Mouse (Mus musculus): ENCODE data around the gene 4931429L15Rik. TPM values are rescaled to one million over a fixed set of nuclear protein-coding genes. Genes with fewer than 3 reads are reported as not detected.

The 4931429L15Rik gene
- polyA plus RNA-seq, 1 experiment: not detected

DNA sequence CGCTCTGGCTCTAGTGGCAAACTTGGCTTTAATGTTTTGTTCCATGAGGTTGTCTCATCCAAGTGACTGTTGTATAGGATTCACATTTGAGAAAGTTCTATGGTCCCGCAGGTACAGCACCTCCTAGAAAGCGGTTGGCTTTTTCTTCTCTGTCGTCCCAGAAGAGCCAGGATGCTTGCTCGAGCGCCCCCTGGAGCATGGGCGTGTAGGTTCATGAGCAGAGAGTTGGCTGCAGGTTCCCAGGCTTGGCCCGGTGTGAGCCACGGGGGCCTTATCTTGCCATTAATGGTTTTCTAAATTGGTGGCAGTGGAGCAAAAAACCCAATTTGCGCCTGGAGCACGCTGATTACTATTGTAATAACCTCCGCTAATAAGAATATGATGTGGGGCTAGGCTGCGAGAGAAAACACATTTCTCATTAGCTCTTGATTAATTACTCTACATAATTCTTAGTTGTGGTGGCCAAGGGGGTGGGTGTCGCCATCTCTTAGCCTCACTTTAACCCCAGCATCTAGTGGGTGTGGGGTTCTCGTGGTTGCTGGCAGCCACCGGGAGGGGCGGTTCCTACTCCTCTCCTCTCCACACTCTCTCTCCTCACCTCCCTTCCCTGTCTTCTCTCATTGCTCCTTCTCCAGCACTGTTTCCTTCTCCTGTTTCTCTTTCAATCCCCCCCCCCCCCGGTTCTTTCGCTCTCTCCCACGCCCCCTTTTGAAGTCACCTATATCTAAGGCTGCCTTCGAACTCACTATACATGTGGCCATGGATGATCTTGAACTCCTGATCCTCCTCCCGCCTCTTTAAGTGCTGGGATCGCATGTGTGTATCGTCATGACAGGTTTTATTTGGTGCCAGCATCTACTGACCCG lies 8.2 kb upstream of the 4931429L15Rik start:
- DNase-seq (ENCODE audit: low read depth): no peak

DNA sequence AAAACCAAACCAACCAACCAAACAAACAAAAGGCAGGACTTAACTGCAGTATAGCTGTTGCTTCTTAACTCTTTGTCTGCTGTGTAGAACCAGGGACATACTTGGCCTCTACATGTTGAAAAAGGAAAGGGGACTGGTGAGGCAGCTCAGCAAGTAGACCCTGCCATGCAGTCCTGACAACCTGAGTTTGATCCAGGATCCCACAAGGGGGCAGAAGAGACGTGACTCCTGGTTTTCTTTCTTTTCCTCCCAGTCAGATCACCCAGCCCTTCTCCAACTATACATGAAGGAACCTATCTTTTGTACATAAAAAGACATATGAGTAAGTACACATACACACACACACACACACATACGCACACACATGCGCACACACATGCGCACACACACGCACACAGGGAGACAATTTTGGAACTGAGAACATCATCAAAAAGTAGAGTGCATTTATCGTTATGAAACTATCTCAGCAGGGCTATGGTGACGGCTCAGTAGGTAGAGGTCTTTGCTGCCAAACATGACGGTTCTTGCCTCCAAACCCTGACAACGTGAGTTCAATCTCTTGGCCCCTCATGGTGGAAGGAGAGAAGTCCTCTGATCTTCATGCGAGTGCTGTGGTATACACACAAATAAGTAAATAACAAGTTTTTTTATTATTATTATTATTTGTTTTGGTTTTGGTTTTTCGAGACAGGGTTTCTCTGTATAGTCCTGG lies 7.1 kb upstream of the 4931429L15Rik start:
- no peak for DNase-seq (ENCODE audit: low read depth)

DNA sequence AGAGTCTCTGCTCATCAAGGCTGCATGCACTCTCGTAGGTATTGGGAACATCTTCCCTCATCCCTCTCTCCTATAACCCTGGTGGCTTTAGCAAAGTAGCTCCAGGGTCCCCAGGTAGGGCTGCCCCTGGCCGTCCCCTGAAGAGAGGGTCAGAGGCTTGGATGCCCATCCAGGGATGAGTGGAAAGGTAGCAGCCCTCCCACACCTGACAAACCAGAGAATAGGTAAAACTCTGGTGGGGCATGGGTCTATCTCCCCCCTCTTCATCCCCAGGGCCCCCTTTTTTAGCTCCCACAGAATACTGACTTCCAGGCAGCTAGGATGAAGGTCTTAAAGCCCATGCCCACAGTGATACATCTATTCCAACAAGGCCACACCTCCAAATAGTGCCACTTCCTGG lies 675 bp upstream of the 4931429L15Rik start:
- no peak for DNase-seq (ENCODE audit: low read depth)

DNA sequence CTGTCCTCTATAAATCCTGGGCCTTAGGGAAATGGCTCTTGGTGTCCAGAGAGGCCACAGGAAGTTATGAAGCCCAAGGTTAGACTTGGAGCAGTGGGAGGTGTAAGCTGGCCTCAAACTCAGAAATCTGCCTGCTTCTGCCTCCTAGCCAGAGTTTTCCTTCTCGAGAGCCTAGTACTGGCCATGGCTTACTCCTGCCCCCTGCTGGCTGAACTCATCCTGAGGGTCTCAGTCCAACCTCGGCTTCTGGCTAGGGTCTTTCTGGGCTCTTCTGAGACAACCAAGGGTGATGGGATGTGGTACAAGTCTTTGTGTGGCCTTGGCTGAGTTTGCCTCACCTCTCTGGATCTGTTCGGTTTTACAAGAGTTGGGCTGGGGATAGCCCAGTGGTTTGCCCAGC lies 1.8 kb downstream of the 4931429L15Rik start:
- DNase-seq (ENCODE audit: low read depth): no peak

DNA sequence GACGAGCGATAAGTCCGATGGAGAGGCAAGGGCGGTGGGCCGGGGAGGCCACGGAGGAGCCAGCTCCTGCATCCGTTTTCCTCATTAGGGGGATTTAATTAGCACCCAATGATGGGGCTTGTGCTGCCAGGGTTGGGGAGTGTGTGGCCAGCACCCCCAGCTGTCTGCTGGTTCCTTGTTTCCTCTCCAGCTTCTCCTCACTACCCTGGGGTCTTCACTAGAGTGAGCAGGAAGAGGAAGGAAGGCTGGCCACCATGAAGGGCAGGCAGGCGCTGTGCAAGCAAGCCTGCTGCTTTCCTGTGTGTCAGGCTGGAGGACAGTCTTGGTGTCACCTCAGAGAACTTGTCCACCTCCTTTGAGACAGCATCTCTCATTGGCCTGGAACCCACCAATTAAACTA lies 2.9 kb downstream of the 4931429L15Rik start:
- DNase-seq (ENCODE audit: low read depth): no peak

DNA sequence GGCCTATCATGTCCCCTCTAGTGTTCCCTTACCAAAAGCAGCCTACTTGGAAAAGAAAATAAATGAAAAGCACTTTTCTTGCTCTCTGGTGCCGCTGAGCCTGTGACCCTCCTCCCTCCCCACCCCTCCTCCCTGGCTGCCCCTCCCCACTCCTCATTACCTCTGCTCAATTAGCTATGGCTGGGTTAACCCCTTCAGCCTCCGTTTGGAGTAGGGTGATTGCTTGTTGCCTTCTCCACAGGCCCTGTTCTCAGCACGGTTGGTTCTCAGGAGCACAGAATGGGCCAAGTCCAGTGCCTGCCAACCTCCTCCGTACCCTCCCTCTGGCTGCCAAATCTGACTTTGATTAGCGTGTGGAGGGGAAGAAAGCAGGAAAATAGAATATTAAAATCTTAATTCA lies 3.4 kb downstream of the 4931429L15Rik start:
- no peak for DNase-seq (ENCODE audit: low read depth)

DNA sequence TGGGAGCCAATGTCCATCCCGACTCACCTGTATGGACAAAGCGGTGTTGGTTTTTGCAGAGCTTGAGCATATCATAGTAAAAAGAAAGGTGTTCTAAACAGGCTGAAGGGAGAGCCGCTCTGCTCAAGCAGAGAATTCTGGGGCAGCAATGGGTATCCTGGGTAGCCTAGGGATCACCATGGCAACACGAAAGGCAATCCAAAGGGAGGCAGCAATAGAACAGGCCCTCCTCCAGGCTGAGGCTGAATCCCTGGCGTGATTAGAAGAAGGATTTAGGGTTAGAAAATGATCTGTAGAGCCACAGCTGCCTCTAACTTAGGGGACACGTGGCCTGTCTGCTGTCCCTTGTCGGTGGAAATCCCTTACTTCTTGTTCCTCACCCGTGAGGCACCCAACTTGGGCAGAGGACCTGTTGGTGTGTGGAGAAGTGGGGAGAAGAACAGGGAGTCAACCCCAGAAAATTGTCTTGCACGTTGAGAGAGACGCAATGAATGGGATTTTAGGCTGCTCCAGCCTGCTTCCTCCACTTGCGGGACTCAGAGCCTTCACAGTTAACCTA lies 3.9 kb downstream of the 4931429L15Rik start:
- DNase-seq (ENCODE audit: low read depth): no peak

DNA sequence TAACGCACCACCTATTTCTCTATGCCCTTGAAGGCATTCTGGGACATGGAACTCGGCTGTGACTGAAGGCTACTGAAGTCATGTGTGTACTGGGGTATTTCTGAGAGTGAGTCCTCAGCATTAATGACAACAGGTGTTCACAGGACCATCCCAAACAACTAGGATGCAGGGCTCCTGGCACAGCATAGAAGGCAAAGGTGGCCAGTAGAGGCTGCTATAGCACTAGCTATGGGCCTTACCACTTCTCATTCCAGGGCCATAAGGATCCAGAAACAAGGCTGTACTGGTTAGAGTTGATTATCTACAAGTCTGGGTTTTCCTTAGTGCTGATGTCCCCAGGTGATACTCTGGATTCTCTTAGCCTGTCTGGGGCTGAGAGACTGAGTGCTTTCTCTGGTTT lies 4.9 kb downstream of the 4931429L15Rik start:
- no peak for DNase-seq (ENCODE audit: low read depth)

DNA sequence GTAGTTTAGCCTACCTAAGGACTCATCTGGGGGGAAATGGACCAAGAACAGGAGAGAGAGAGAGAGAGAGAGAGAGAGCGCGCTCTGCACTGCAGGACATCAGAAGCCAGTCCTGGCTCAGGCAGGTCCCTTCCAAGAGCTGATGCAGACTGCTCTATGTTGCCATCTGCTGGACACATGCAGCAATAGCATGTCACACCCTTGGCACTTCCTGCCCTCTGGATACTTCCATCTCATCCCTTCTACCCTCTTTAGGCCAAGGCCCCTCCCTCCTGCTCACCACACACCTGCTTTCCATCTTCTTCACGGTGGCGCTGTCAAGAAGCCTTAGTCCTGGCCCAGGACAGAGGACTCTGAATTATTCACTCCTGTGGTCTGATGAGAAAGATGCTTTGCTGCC lies 5.3 kb downstream of the 4931429L15Rik start:
- DNase-seq (ENCODE audit: low read depth): no peak

DNA sequence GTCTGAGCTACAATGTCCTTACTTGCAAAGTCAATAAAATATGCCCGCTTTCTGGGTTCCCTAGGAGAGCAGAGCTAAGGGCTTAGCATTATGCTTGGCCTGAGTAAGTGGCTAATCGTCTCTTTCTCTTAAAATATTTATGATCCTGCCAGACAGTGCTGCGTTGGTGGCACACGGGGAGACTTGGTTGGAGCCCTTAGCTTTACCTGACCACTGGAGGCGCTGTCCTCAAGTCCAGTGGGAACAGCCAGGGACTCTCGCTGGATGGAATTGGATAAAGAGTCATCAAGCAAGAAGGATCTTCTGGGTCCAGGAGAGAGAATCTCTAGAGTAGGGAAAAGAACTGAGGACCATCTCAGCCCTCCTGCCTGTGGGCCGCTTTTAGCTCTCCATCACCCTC lies 10.7 kb downstream of the 4931429L15Rik start:
- DNase-seq (ENCODE audit: low read depth): no peak

DNA sequence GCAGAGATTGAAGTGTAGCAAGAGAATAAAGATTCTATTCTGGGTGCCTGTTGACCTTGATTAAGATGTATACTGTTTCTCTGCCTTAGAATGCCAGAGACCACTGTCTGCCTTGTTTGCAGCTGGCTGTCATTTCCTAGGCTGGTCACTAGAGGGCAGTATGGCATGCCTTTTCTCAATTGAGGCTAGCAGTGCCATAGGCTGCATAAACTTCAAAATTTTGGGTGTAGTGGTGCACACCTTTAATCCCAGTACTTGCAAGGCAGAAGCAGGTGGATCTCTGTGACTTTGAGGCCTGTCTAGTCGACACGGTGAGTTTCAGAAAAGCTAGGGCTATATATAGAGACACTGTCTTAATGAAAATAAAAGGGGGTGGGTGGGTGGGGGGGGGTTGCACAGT lies 17.6 kb downstream of the 4931429L15Rik start:
- DNase-seq (ENCODE audit: low read depth): no peak

DNA sequence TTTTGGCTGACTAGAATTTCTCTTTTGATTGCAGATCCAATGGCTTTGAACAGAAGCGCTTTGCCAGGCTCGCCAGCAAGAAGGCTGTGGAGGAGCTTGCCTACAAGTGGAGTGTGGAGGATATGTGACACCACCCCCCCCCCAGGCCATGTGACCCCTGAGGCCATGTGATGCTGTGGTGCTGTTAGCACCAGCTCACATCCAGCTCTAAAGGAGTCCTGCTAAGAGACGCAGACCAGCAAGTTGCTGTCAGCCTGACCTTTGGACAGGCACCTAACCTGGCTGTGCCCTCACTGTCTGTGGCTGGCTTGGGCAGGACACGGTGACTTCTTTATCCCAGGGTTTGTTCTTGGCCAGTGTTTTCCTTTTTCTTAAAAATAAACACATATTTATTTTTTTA lies 21.4 kb downstream of the 4931429L15Rik start:
- DNase-seq (ENCODE audit: low read depth): no peak

DNA sequence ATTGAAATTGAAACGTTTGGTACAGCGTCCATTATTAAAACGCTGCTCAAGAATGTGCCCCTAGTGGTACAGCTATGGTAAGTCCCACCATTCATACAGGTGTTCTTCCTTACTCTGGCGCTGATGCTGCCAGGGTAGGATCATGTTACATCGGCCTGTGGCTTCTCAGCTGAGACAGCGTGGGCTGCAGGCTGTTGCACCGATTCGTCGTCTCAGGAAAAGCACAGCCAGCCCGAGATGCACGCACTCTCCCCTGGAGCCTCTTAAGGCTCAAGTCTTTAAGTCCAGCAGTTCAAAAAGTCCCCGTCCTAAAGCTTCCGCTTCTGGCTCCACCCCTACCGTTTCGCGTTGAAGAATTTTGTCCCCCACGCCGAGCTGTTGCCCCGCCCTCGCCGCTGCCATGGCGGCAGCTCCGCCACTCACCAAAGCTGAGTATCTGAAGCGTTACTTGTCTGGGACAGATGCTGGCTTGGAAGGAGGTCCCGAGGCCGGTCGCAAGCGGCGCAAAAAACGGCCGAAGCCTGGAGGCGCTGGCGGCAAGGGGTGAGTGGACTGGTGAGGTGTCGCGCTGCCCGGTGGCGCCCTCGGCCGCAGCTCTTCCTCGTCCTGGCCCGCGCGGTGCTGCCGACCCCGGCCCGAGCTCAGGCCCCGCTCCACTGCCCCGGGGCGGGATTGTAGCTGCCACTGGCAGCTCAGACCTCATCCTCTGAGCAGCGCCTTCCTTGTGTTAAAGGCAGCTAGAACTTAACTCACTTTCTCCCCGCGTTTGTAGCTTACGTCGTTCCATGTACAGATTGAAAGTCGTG lies 37.0 kb downstream of the 4931429L15Rik start, which contains the start of gene Bud13:
Gene Bud13, plus strand, starts transcription at position 378 of the 806 bp plus-strand sequence.
- DNase-seq (ENCODE audit: low read depth): peak; percentile 60

DNA sequence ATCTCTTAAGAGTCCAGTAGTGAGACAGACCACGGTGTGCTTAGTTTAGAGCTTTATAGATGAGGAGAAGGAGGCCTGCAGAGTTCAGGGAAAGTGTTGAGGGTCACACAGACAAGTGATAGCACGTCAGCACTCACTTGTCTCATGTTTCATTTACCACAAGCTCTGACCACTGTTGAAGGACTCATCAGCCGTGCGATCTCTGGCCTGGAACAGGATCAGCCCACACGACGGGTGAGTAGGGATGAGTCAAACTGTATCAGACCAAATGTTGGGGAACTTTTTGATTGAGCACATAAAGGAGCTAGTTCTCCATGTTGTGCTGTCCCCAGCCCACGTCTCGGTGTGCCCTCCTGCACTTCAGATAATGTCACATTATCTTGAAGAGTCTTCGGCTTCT lies 45.3 kb downstream of the 4931429L15Rik start:
- DNase-seq (ENCODE audit: low read depth): no peak

DNA sequence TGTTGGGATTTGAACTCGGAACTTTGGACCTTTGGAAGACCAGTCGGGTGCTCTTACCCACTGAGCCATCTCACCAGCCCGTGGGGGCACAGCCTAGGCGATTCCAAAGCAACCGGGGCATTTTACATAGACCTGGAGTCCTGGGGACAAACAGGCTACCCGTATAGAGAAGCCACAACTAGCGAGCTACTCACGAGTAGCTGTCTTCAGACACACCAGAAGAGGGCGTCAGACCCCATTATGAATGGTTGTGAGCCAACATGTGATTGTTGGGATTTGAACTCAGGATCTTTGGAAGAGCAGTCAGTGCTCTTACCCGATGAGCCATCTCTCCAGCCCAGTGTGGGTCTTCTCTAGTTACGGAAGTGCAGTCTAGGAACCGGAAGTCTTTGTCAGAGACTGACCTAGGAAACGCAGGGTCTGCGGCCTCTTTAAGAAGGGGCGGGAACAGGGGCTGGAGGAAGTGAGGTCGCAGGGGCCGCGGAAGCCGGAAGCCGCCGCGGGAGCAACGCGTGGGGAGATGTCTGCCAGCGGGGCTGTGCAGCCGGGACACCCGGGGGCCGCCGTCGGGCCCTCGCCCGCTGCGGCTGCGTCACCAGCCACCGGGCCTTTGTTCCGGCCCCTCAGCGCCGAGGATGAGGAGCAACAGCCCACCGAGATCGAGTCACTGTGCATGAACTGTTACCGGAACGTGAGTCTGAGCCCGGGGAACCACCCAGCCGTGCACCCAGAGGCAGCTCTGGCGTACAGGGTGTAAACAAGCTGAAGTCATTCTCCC lies 46.9 kb downstream of the 4931429L15Rik start, which contains the start of gene Zpr1:
Gene Zpr1, plus strand, starts transcription at position 388 of the 778 bp plus-strand sequence.
- DNase-seq (ENCODE audit: low read depth): peak; percentile 54

DNA sequence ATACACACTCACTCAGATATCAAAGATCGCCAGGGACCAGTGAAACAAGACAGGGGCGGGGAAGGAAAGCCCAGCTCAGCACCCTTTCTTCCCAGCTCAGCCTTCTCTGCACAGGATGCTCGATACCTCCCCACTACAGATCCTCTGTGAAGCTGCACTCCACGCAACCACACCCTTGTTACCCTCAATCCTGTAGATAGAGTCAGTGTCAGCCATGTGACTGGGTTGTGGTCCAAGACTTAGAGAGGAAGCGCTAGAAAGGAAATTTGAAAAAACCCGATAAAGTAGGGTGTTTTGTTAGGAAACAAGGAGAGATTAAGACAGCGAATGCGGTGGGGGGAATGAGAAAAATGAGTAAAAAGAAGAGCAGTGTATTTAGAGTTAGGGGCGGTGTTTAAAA lies 47.7 kb downstream of the 4931429L15Rik start:
- no peak for DNase-seq (ENCODE audit: low read depth)

DNA sequence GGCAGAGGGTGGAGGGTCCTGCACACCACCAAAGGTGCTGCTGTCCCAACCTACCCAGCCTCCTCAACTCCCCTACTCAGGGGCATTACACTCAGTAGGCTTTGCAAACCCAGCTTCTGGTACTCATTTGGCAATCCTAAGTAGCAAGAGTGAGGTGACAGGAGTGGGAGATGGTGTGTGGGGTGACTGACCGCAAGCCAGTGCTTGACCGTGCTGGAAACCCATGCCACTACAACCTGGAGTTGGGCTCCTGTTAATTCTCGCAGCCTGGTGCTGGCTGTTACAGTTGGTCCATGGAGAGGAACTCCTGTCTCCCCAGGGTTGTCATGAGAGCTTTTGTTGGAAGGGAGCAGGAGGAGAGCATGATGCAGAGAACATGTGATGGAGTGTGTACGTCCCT lies 49.0 kb downstream of the 4931429L15Rik start:
- DNase-seq (ENCODE audit: low read depth): no peak

DNA sequence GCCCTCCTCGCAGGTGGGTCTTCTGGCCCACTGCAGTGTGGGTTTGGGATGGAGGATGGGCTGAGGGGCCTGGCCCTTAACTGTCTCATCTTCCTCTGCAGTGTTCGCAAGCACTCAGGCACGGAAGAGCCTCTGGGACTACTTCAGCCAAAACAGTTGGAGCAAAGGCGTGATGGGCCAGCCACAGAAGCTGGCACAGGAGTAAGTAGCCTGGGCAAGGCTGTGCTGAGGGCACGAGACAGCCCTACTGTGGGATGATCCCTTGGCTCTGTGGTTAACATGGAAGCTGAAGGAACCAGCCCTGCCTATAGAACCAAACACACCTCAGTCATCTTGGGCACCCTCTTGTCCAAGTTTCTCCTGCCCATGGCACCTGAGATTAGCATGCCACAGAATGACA lies 50.7 kb downstream of the 4931429L15Rik start:
- no peak for DNase-seq (ENCODE audit: low read depth)

DNA sequence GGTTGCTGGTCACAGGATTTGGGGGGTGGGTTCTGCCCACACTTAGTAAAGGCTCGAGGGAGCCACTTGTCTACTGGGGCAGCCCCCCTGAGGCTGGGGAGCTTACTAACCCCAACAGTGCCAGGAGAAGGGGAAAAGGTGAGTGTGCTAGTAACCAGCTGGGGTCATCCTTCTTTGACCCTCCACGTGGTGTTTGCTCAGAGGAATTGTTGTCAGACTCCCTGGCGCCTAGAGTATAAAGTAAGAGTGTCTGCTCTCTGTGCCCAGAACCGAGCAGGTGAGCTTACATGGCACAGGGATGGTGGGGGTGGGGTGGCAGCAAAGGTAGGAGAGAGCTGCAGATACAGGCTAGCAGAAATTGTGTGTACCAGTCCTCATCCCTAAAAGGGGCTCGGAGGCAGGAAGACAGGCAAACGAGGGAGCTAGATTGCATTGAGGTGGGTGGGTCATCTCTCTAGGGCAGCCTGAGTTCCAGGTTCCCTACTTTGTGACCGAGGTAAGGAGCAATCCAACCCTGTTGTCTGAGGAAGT lies 51.4 kb downstream of the 4931429L15Rik start, which contains the start of gene Apoa5:
Gene Apoa5, plus strand, starts transcription at position 291 of the 531 bp plus-strand sequence.
- DNase-seq (ENCODE audit: low read depth): no peak

DNA sequence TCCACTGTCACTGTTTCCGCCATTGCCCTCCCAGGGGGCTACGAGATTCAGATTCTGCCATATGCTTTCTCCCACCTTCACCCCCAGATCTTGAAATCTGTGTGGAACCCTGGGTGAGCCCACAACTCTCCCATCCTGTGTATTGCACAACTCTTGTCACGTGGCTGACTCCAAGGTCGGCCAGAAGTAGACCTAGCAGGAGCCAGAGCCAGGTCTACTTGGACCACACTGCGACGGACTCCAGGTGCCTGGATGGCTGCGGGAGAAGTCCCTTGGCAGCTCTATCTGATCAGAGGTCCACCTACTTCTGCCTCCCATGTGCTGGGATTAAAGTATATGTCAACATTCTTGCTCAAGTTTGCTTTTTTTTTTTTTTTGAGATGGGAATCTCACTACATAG lies 58.7 kb downstream of the 4931429L15Rik start:
- no peak for DNase-seq (ENCODE audit: low read depth)

DNA sequence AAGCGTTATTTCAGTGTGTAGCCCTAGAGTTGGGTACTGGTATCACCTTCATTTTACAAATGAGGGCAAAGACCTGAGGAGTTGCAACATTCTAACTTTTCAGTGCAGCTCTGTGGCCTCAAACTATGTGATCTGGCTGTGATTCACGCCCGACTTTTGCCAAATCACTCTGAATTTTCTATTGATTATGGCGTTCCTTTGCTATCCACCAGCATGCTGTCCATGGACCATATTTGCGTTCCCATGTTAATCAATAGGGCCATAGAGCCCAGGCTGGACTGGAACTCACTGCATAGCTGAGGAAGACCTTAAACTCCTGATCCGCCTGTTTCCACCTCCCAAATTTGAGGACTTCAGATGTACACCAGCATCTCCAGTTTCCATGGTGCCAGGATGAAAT lies 60.7 kb downstream of the 4931429L15Rik start:
- no peak for DNase-seq (ENCODE audit: low read depth)

All from gonadal fat pad, adult 2 months (tissue).